Mouse (Mus musculus) megakaryocyte, adult 5-6 weeks (primary cell): Measurements from ENCODE around the gene Psme4. TPM values are rescaled to one million over a fixed set of nuclear protein-coding genes. Genes with fewer than 3 reads are reported as not detected.

Source experiments
- total RNA-seq, 2 experiments: library from RNA; stranded (forward) in 1 of 2; stranded (reverse) in 1 of 2; fragments of 153-499, 151-499 nt in 1 of 2; fragments of 221-1000, 200-1000 nt in 1 of 2; gene quantifications; 2 replicates each; pipeline versions ENCODE4 v1.2.3 to v1.2.4; 2015 to 2017

The Psme4 gene
- total RNA-seq, 2 experiments from 2014 or later: 52.5 to 60.5 TPM

Other genes starting within 250 kb of the Psme4 start
- gene Acyp2, start 122.1 kb upstream of the Psme4 start, total RNA-seq (2015): 0.59 and 1.9 TPM in 2 replicates
- gene Acyp2, start 122.1 kb upstream of the Psme4 start, total RNA-seq (2017): 1.6 and 2.6 TPM in 2 replicates
- gene Gpr75, start 113.6 kb downstream of the Psme4 start, total RNA-seq (2015): not detected in 2 replicates
- gene Gpr75, start 113.6 kb downstream of the Psme4 start, total RNA-seq (2017): not detected in 2 replicates
- gene Asb3, start 113.7 kb downstream of the Psme4 start, total RNA-seq (2015): 14.5 and 16.8 TPM in 2 replicates
- gene Asb3, start 113.7 kb downstream of the Psme4 start, total RNA-seq (2017): 11.3 and 19.1 TPM in 2 replicates
- gene Erlec1, start 182.6 kb downstream of the Psme4 start, total RNA-seq (2015): 36.9 and 37.6 TPM in 2 replicates
- gene Erlec1, start 182.6 kb downstream of the Psme4 start, total RNA-seq (2017): 19.6 and 29.1 TPM in 2 replicates
- 6.4 and 8.0 TPM in 2 replicates for gene Chac2, start 214.6 kb downstream of the Psme4 start, total RNA-seq (2015)
- gene Chac2, start 214.6 kb downstream of the Psme4 start, total RNA-seq (2017): 22.8 and 25.3 TPM in 2 replicates